Comparison of ENCODE assay signal across 8 mouse cellular contexts in the genomic region with DNA sequence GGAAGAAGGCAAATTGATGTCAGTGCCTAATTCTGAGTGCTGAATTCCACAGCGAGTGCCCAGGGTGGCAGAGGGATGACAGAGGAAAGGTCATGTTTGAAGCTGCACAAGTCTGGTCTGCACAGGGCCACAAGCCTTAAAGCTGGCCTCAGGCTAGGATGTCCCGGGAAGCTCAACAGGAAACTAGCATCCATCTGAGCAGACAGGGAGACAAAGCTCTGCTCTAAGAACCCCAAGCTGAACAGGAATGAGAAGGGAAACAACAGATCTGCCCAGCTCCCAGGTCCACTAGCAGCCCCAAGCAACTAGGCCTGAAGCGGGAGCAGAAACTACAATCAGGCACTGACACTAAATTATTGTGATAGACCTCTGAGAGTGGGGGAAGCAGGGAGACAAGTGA. TPM values are rescaled to one million over a fixed set of nuclear protein-coding genes. Genes with fewer than 3 reads are reported as not detected.
DNase-seq lines count a peak whose midpoint lies in the region; ATAC-seq and TF ChIP-seq lines count a peak whose summit lies in the region.

No protein-coding gene starts in this region.

- peak overlapping the region; percentile 9; the same call in 1 of the 2 replicates for H3K4me3 ChIP-seq in layer of hippocampus, adult 2 months
- H3K4me3 ChIP-seq in embryonic facial prominence, embryonic 14.5 days (ENCODE audit: low read depth, low read length) = peak overlapping the region; percentile 64
- H3K4me3 ChIP-seq in hindbrain, embryonic 15.5 days = peak overlapping the region; percentile 51; the same call in 1 of the 2 replicates
- H3K4me3 ChIP-seq in neural tube, embryonic 12.5 days = 0 out of 2 replicates have a peak overlapping the region, but pooled peaks have one; percentile 2

- TF ChIP-seq CTCF in layer of hippocampus, adult 2 months (conservative IDR thresholded peaks at IDR 0.05) = no peak

- H3K36me3 ChIP-seq in embryonic facial prominence, embryonic 14.5 days (ENCODE audit: control insufficient read depth, insufficient read depth, low read length) = no peaks in the 10 kb centered on the region
- no peaks in the 10 kb centered on the region for H3K36me3 ChIP-seq in hindbrain, embryonic 15.5 days
- H3K36me3 ChIP-seq in neural tube, embryonic 12.5 days = no peaks in the 10 kb centered on the region

- 45% methylated on average over 3 of the region's 3 CpGs for WGBS in embryonic facial prominence, embryonic 14.5 days
- WGBS in hindbrain, embryonic 15.5 days = 43% methylated on average over 3 of the region's 3 CpGs
- WGBS in neural tube, embryonic 12.5 days = 20% methylated on average over 3 of the region's 3 CpGs

- peaks cover 33% of the 10 kb centered on the region for H3K27me3 ChIP-seq in embryonic facial prominence, embryonic 14.5 days (replicated peaks; ENCODE audit: control insufficient read depth, insufficient read depth, low read length)
- peaks cover 35% of the 10 kb centered on the region for H3K27me3 ChIP-seq in hindbrain, embryonic 15.5 days
- H3K27me3 ChIP-seq in neural tube, embryonic 12.5 days (replicated peaks) = 0 out of 2 replicates have a peak, but pooled peaks cover 2% of the 10 kb centered on the region

- no peak for ATAC-seq in embryonic facial prominence, embryonic 14.5 days (ENCODE audit: low read depth)
- ATAC-seq in hindbrain, embryonic 15.5 days (ENCODE audit: low FRiP score, low read depth) = no peak
- no peak for ATAC-seq in neural tube, embryonic 12.5 days (ENCODE audit: low FRiP score, low read depth)

- peaks cover 8% of the 10 kb centered on the region for H3K4me1 ChIP-seq in embryonic facial prominence, embryonic 14.5 days (ENCODE audit: control insufficient read depth, insufficient read depth, low read length)
- peaks cover 38% of the 10 kb centered on the region for H3K4me1 ChIP-seq in hindbrain, embryonic 15.5 days (replicated peaks)
- H3K4me1 ChIP-seq in neural tube, embryonic 12.5 days = peaks cover 38% of the 10 kb centered on the region

- no peaks in the 10 kb centered on the region for H3K9me3 ChIP-seq in embryonic facial prominence, embryonic 14.5 days (ENCODE audit: control insufficient read depth, low read length)
- H3K9me3 ChIP-seq in hindbrain, embryonic 15.5 days = no peaks in the 10 kb centered on the region
- no peaks in the 10 kb centered on the region for H3K9me3 ChIP-seq in neural tube, embryonic 12.5 days

- H3K9ac ChIP-seq in embryonic facial prominence, embryonic 14.5 days (ENCODE audit: low read depth, low read length) = peak overlapping the region; percentile 39
- no peak overlapping the region for H3K9ac ChIP-seq in hindbrain, embryonic 15.5 days
- peak overlapping the region; percentile 85; the same call in 1 of the 2 replicates for H3K9ac ChIP-seq in neural tube, embryonic 12.5 days

- DNase-seq in layer of hippocampus, adult 2 months (ENCODE audit: low spot score in 2 of 2) = no peak
- DNase-seq in layer of hippocampus, adult 11-12 months (ENCODE audit: low spot score) = no peak
- no peak for DNase-seq in embryonic facial prominence, embryonic 14.5 days (ENCODE audit: low spot score)
- DNase-seq in cerebellum, adult 11 months = no peak
- no peak for DNase-seq in spleen, postnatal 14 days (ENCODE audit: low spot score in 2 of 2)
- no peak for DNase-seq in right cerebral cortex, postnatal 36 days (ENCODE audit: low spot score in 2 of 2)

- H3K4me2 ChIP-seq in embryonic facial prominence, embryonic 14.5 days (ENCODE audit: low read depth, low read length) = peak overlapping the region; percentile 99
- peak overlapping the region; percentile 98 for H3K4me2 ChIP-seq in hindbrain, embryonic 15.5 days
- peak overlapping the region; percentile 99 for H3K4me2 ChIP-seq in neural tube, embryonic 12.5 days (replicated peaks)

- peak overlapping the region; percentile 85; the same call in 1 of the 2 replicates for H3K27ac ChIP-seq in layer of hippocampus, adult 2 months
- H3K27ac ChIP-seq in embryonic facial prominence, embryonic 14.5 days (replicated peaks; ENCODE audit: low read depth, low read length) = no peak overlapping the region
- H3K27ac ChIP-seq in hindbrain, embryonic 15.5 days (replicated peaks) = peak overlapping the region; percentile 77
- no peak overlapping the region for H3K27ac ChIP-seq in neural tube, embryonic 12.5 days

RNA-seq across cellular contexts. Expression of gene Sox6, which starts 8.6 kb away (rescaled TPM):
- total RNA-seq in layer of hippocampus, adult 2 months (2021) = 10 to 100 TPM; 24.3 to 31.0 TPM
- polyA plus RNA-seq in embryonic facial prominence, embryonic 14.5 days (2014; fragmentation: Nextera tagmentation; extraction: Ambion mirVana) = 46.1 and 49.9 TPM in 2 replicates
- 31.7 and 34.4 TPM in 2 replicates for polyA plus RNA-seq in hindbrain, embryonic 15.5 days (2015; fragmentation: Nextera tagmentation; extraction: Ambion mirVana)
- 67.5 and 74.2 TPM in 2 replicates for polyA plus RNA-seq in neural tube, embryonic 12.5 days (2016; fragmentation: Nextera tagmentation; extraction: Ambion mirVana)

RNA-seq across cellular contexts. Expression of gene 1110004F10Rik, which starts 9.2 kb away (rescaled TPM):
- 100 to 1,000 TPM; 101 to 106 TPM for total RNA-seq in layer of hippocampus, adult 2 months (2021)
- polyA plus RNA-seq in embryonic facial prominence, embryonic 14.5 days (2014; fragmentation: Nextera tagmentation; extraction: Ambion mirVana) = 244 and 274 TPM in 2 replicates
- polyA plus RNA-seq in hindbrain, embryonic 15.5 days (2015; fragmentation: Nextera tagmentation; extraction: Ambion mirVana) = 291 and 297 TPM in 2 replicates
- 310 and 312 TPM in 2 replicates for polyA plus RNA-seq in neural tube, embryonic 12.5 days (2016; fragmentation: Nextera tagmentation; extraction: Ambion mirVana)

RNA-seq across cellular contexts. Expression of gene Gm4353, which starts 54.4 kb away (rescaled TPM):
- total RNA-seq in layer of hippocampus, adult 2 months (2021) = 1 to 10 TPM; 3.3 to 4.7 TPM
- polyA plus RNA-seq in embryonic facial prominence, embryonic 14.5 days (2014; fragmentation: Nextera tagmentation; extraction: Ambion mirVana) = 0.43 and 0.88 TPM in 2 replicates
- 1.0 and 1.2 TPM in 2 replicates for polyA plus RNA-seq in hindbrain, embryonic 15.5 days (2015; fragmentation: Nextera tagmentation; extraction: Ambion mirVana)
- 0.40 and 1.3 TPM in 2 replicates for polyA plus RNA-seq in neural tube, embryonic 12.5 days (2016; fragmentation: Nextera tagmentation; extraction: Ambion mirVana)

Comparison
In these comparisons a context has a peak if more than half of its experiments do, and no peak if none do; other contexts are left out.
1. H3K27ac ChIP-seq: peak in layer of hippocampus, adult 2 months (single experiment) and hindbrain, embryonic 15.5 days (single experiment); none in embryonic facial prominence, embryonic 14.5 days (single experiment) and neural tube, embryonic 12.5 days (single experiment).
2. H3K4me3 ChIP-seq: peak in every context shown above with its lines; median percentile 64 in embryonic facial prominence, embryonic 14.5 days; 51 in hindbrain, embryonic 15.5 days; 9 in layer of hippocampus, adult 2 months; 2 in neural tube, embryonic 12.5 days.
3. Peak in every context shown above with its lines, with median percentiles within 50 percentile points of each other: H3K4me2 ChIP-seq.